Mouse (Mus musculus) lung, adult 2 months (tissue): ENCODE measurements around the gene Arhgap31.

Experiments
- CTCF ChIP-seq: fragments of 200-500 bp; IDR thresholded peaks from 2 replicates; pipeline ENCODE4 v1.5.1; 2011; ENCODE audit warnings: mild to moderate bottlenecking, low read length, control low read depth; ENCODE audit not compliant: insufficient read depth
- POLR2A ChIP-seq: fragments of 200-500 bp; IDR thresholded peaks from 2 replicates; pipeline ENCODE4 v1.6.1; 2011; ENCODE audit warnings: low read depth, mild to moderate bottlenecking, control low read depth, low read length, borderline replicate concordance; ENCODE audit errors: extremely low read depth

DNA sequence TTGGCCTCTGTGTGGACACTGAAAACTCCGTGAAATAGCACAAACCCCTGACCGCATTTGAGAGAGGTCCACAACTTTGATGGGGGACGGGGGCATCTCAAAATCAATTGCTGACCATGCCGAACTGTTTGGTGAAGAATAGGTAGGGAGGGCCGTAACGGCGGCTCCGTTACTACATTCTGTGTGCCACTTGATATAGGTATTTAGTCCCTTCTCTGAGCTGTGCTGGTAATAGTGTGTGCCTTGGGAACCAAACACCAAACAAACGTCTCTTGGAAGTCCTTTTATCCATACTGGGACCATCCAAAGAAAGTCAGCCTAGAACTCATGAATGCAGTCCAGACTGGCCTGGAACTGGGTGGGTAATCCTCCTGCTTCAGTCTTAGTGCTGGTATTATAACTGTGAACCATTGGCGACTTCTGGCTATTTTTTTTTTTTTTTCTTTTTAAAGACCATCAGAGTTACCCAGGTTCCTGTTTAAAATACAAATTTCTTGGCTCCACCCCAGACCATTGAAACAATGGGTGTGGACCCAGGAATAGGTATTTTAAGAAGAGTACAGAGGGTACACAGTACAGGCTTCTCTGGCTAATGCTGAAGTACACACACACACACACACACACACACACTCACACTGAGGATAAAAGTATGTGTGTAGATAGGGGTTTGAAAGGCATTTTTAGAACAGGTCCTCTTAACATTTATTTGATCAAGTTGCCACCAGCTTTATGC is 31.0 kb upstream of the Arhgap31 start:
- TF ChIP-seq CTCF: no peak
- TF ChIP-seq POLR2A: no peak
